Mouse (Mus musculus) liver, postnatal 0 days (tissue): ENCODE measurements around the gene Ipo4. TPM values are rescaled to one million over a fixed set of nuclear protein-coding genes. Genes with fewer than 3 reads are reported as not detected.

ENCODE experiments used
- ATAC-seq: fragments of 200-750 bp; cut with Nextera tagmentation; 2 replicates; pipeline ENCODE4 v1.8.0; 2017; ENCODE audit warnings: mild to moderate bottlenecking, moderate library complexity
- DNase-seq: peaks from one replicate; pipeline ENCODE4 v3.0.0-alpha.2; 2016
- H3K27ac ChIP-seq: fragments of 300-500 bp; sonication (generic); 2 replicates; pipeline ENCODE4 v1.5.1; 2014; ENCODE audit warnings: antibody characterized with exemption, moderate library complexity, mild to moderate bottlenecking, low read depth
- H3K27me3 ChIP-seq: fragments of 300-500 bp; sonication (generic); 2 replicates; pipeline ENCODE4 v1.6.1; 2014; ENCODE audit warnings: low read length, control low read depth, mixed read lengths; ENCODE audit not compliant: insufficient read depth
- H3K36me3 ChIP-seq: fragments of 300-500 bp; sonication (generic); replicated peaks from 2 replicates; pipeline ENCODE4 v1.6.1; 2014; ENCODE audit warnings: mild to moderate bottlenecking, control low read depth, low read length, moderate library complexity, mixed read lengths; ENCODE audit not compliant: insufficient read depth
- H3K4me1 ChIP-seq: fragments of 300-500 bp; sonication (generic); 2 replicates; pipeline ENCODE4 v1.6.1; 2014; ENCODE audit warnings: antibody characterized with exemption, mild to moderate bottlenecking, control low read depth; ENCODE audit not compliant: insufficient read depth
- H3K4me2 ChIP-seq: fragments of 300-500 bp; sonication (generic); 2 replicates; pipeline ENCODE4 v1.6.1; 2014; ENCODE audit warnings: low read depth, mild to moderate bottlenecking, low read length, moderate library complexity, mixed read lengths
- H3K4me3 ChIP-seq: fragments of 300-500 bp; sonication (generic); 2 replicates; pipeline ENCODE4 v1.5.1; 2014; ENCODE audit warnings: low read depth, low read length
- H3K9ac ChIP-seq: fragments of 300-500 bp; sonication (generic); replicated peaks from 2 replicates; pipeline ENCODE4 v1.6.1; 2014; ENCODE audit warnings: mild to moderate bottlenecking, moderate library complexity
- H3K9me3 ChIP-seq: fragments of 300-500 bp; sonication (generic); 2 replicates; pipeline ENCODE4 v1.6.1; 2016; ENCODE audit warnings: mild to moderate bottlenecking, control low read depth, low read length, mixed read lengths
- CTCF ChIP-seq: sonication (generic); IDR thresholded peaks from 2 replicates; pipeline ENCODE4 v1.5.1; 2016; ENCODE audit warnings: antibody characterized with exemption, low read depth
- EP300 ChIP-seq: IDR thresholded peaks from 2 replicates; pipeline ENCODE4 v1.6.1; 2016; ENCODE audit warnings: antibody characterized with exemption, low read depth, mild to moderate bottlenecking
- WGBS: fragments of 180-500 bp; shearing (Covaris S2); extraction: QIAGEN DNeasy Blood & Tissue Kit; methylation state at CpG from one replicate; pipeline ENCODE4 v1.1.7; 2014; ENCODE audit not compliant: insufficient replicate concordance; 5-methylcytosine and 5-hydroxymethylcytosine counted together
- polyA plus RNA-seq: library from polyadenylated mRNA; unstranded; fragments of >200 nt; fragmentation: Nextera tagmentation; extraction: Ambion mirVana; gene quantifications from 2 replicates; pipeline ENCODE4 v1.2.1, GENCODE M21; 2015

Ipo4 gene
- polyA plus RNA-seq, 1 experiment from 2014 or later = 16.6 TPM

GRCm38 (mm10) chr14:55579511-55580496 is 56.0 kb downstream of the Ipo4 start:
- Histone ChIP-seq H3K4me2 (peak overlapping the region; percentile 96; the same call in 1 of the 2 replicates), H3K36me3 (peaks cover 22% of the 10 kb centered on the region), H3K4me1 (peaks cover 30% of the 10 kb centered on the region), H3K9ac (no peak overlapping the region), H3K27me3 (no peaks in the 10 kb centered on the region), H3K9me3 (no peaks in the 10 kb centered on the region), H3K4me3 (no peak overlapping the region), H3K27ac (no peak overlapping the region)
- ATAC-seq = no peak
- WGBS = 87% methylated on average over 23 of the region's 23 CpGs
- TF ChIP-seq CTCF = no peak
- no peak for TF ChIP-seq EP300
- no peak for DNase-seq

GRCm38 (mm10) chr14:55578668-55579269 is 57.0 kb downstream of the Ipo4 start:
- ATAC-seq (peak; percentile 56), DNase-seq (peak; percentile 69)
- peak overlapping the region; percentile 80 for H3K4me3 ChIP-seq
- peaks cover 23% of the 10 kb centered on the region for H3K4me1 ChIP-seq
- H3K9ac ChIP-seq = peak overlapping the region; percentile 94
- peak overlapping the region; percentile 96 for H3K4me2 ChIP-seq
- H3K27ac ChIP-seq = peak overlapping the region; percentile 85
- 8% methylated on average over 6 of the region's 6 CpGs for WGBS
- H3K27me3 ChIP-seq = no peaks in the 10 kb centered on the region
- 0 out of 2 replicates have a peak, but pooled peaks have one; percentile 7 for TF ChIP-seq CTCF
- no peak for TF ChIP-seq EP300
- H3K36me3 ChIP-seq = peaks cover 22% of the 10 kb centered on the region
- H3K9me3 ChIP-seq = no peaks in the 10 kb centered on the region

- H3K4me3 ChIP-seq = peak within 1 kb of the TSS; percentile 80
- peak; percentile 83 for ATAC-seq
- H3K27ac ChIP-seq = peak within 1 kb of the TSS; percentile 85
- H3K9me3 ChIP-seq = no peaks in the 10 kb centered on the region
- under 1% methylated on average over 25 of the region's 32 CpGs for WGBS
- H3K4me2 ChIP-seq = peak within 1 kb of the TSS; percentile 96
- no peaks in the 10 kb centered on the region for H3K27me3 ChIP-seq
- peaks cover 22% of the 10 kb centered on the region for H3K36me3 ChIP-seq
- DNase-seq = peak; percentile 83
- TF ChIP-seq CTCF (no peak), EP300 (peak; percentile 62)
- H3K4me1 ChIP-seq = peaks cover 21% of the 10 kb centered on the region
- H3K9ac ChIP-seq = peak within 1 kb of the TSS; percentile 94
Measured at GRCm38 (mm10) chr14:55577871-55578667, 57.7 kb downstream of the Ipo4 start, which contains the start of gene Psme1. Gene Psme1 (plus strand): TSS chr14:55578123.

- H3K4me1 ChIP-seq = peaks cover 21% of the 10 kb centered on the region
- WGBS = 86% methylated on average over 16 of the region's 16 CpGs
- TF ChIP-seq EP300 = no peak
- TF ChIP-seq CTCF = no peak
Measured at GRCm38 (mm10) chr14:55576376-55576775, 59.4 kb downstream of the Ipo4 start.

GRCm38 (mm10) chr14:55575711-55576110 is 60.0 kb downstream of the Ipo4 start:
- Histone ChIP-seq H3K4me2 (no peak overlapping the region), H3K4me1 (peaks cover 21% of the 10 kb centered on the region), H3K36me3 (peaks cover 8% of the 10 kb centered on the region), H3K9me3 (no peaks in the 10 kb centered on the region), H3K27ac (no peak overlapping the region), H3K4me3 (no peak overlapping the region), H3K27me3 (no peaks in the 10 kb centered on the region), H3K9ac (no peak overlapping the region)
- DNase-seq (no peak), ATAC-seq (no peak)
- 72% methylated on average over 13 of the region's 13 CpGs for WGBS
- TF ChIP-seq CTCF (no peak), EP300 (no peak)

More at GRCm38 (mm10) chr14:55576376-55576775, 59.4 kb downstream of the Ipo4 start:
- no peak overlapping the region for H3K4me2 ChIP-seq
- peaks cover 15% of the 10 kb centered on the region for H3K36me3 ChIP-seq
- no peaks in the 10 kb centered on the region for H3K9me3 ChIP-seq
- H3K27me3 ChIP-seq = no peaks in the 10 kb centered on the region
- no peak for DNase-seq
- no peak overlapping the region for H3K27ac ChIP-seq
- H3K9ac ChIP-seq = no peak overlapping the region
- no peak overlapping the region for H3K4me3 ChIP-seq
- no peak for ATAC-seq

Other genes with a start within 250 kb of the Ipo4 start
- 177 TPM in 2 replicates for gene Dhrs4, start 157.2 kb downstream of the Ipo4 start, polyA plus RNA-seq
- 0.06 and 0.08 TPM in 2 replicates for gene Carmil3, start 145.3 kb downstream of the Ipo4 start, polyA plus RNA-seq
- not detected in 2 replicates for gene Cpne6, start 125.5 kb downstream of the Ipo4 start, polyA plus RNA-seq
- not detected in 2 replicates for gene Nrl, start 111.0 kb downstream of the Ipo4 start, polyA plus RNA-seq
- gene Pck2, start 95.7 kb downstream of the Ipo4 start, polyA plus RNA-seq = 19.9 and 20.7 TPM in 2 replicates
- 59.9 and 62.7 TPM in 2 replicates for gene Dcaf11, start 76.0 kb downstream of the Ipo4 start, polyA plus RNA-seq
- gene A730061H03Rik, start 75.6 kb downstream of the Ipo4 start, polyA plus RNA-seq = 1.3 and 1.4 TPM in 2 replicates
- 1.8 and 4.6 TPM in 2 replicates for gene Fitm1, start 60.3 kb downstream of the Ipo4 start, polyA plus RNA-seq
- gene Psme1, start 57.8 kb downstream of the Ipo4 start, polyA plus RNA-seq = 162 and 180 TPM in 2 replicates
- 17.3 and 19.2 TPM in 2 replicates for gene Emc9, start 50.7 kb downstream of the Ipo4 start, polyA plus RNA-seq
- gene Psme2, start 44.8 kb downstream of the Ipo4 start, polyA plus RNA-seq = 222 and 231 TPM in 2 replicates
- 8.5 and 9.6 TPM in 2 replicates for gene Rnf31, start 44.2 kb downstream of the Ipo4 start, polyA plus RNA-seq
- 18.6 and 19.4 TPM in 2 replicates for gene Irf9, start 32.4 kb downstream of the Ipo4 start, polyA plus RNA-seq
- 1.5 and 2.2 TPM in 2 replicates for gene Rec8, start 17.9 kb downstream of the Ipo4 start, polyA plus RNA-seq
- gene Gm49378, start 1.9 kb upstream of the Ipo4 start, polyA plus RNA-seq = 0.99 and 1.6 TPM in 2 replicates
- gene Tm9sf1, start 7.8 kb upstream of the Ipo4 start, polyA plus RNA-seq = 39.3 and 42.8 TPM in 2 replicates
- gene Tssk4, start 14.2 kb upstream of the Ipo4 start, polyA plus RNA-seq = 0.06 and 0.21 TPM in 2 replicates
- gene Mdp1, start 24.6 kb upstream of the Ipo4 start, polyA plus RNA-seq = 16.0 and 16.1 TPM in 2 replicates
- gene Gmpr2, start 36.0 kb upstream of the Ipo4 start, polyA plus RNA-seq = 15.0 and 17.4 TPM in 2 replicates
- gene Nedd8, start 36.2 kb upstream of the Ipo4 start, polyA plus RNA-seq = 228 and 231 TPM in 2 replicates
- gene Tinf2, start 45.9 kb upstream of the Ipo4 start, polyA plus RNA-seq = 11.5 and 14.1 TPM in 2 replicates
- 3.6 and 4.7 TPM in 2 replicates for gene Tgm1, start 78.0 kb upstream of the Ipo4 start, polyA plus RNA-seq
- 18.5 and 21.2 TPM in 2 replicates for gene Rabggta, start 86.3 kb upstream of the Ipo4 start, polyA plus RNA-seq
- gene Dhrs1, start 109.7 kb upstream of the Ipo4 start, polyA plus RNA-seq = 98.6 and 103 TPM in 2 replicates
- 13.2 and 14.5 TPM in 2 replicates for gene Nop9, start 109.7 kb upstream of the Ipo4 start, polyA plus RNA-seq
- gene Cideb, start 122.5 kb upstream of the Ipo4 start, polyA plus RNA-seq = 191 and 192 TPM in 2 replicates
- 1.8 and 2.1 TPM in 2 replicates for gene Ltb4r2, start 125.5 kb upstream of the Ipo4 start, polyA plus RNA-seq
- gene Ltb4r1, start 130.0 kb upstream of the Ipo4 start, polyA plus RNA-seq = 21.6 and 22.0 TPM in 2 replicates
- gene Adcy4, start 148.1 kb upstream of the Ipo4 start, polyA plus RNA-seq = 1.5 and 1.7 TPM in 2 replicates
- 9.6 and 10.3 TPM in 2 replicates for gene Ripk3, start 152.9 kb upstream of the Ipo4 start, polyA plus RNA-seq
- 0.41 and 0.63 TPM in 2 replicates for gene Nfatc4, start 187.2 kb upstream of the Ipo4 start, polyA plus RNA-seq
- 0.63 and 0.70 TPM in 2 replicates for gene Nynrin, start 218.1 kb upstream of the Ipo4 start, polyA plus RNA-seq
- 0.29 and 0.40 TPM in 2 replicates for gene Cbln3, start 248.4 kb upstream of the Ipo4 start, polyA plus RNA-seq
- 4.6 and 5.2 TPM in 2 replicates for gene Khnyn, start 249.0 kb upstream of the Ipo4 start, polyA plus RNA-seq